Mouse (Mus musculus): ENCODE data around the gene Cog5.

GRCm38 (mm10) chr12:31825821-31826220 lies 171.2 kb downstream of the Cog5 start:
- TF ChIP-seq MYC (IDR thresholded peaks at IDR 0.05; ENCODE audit: low read depth, low read length) (no peak), CTCF (conservative IDR thresholded peaks at IDR 0.05 in 1 of 2, IDR thresholded peaks at IDR 0.05 in 1 of 2; ENCODE audit: low read depth in 2 of 2, low read length in 2 of 2) (no peak)

All from CH12.LX (cell line).